8 mouse cellular contexts compared by ENCODE assay signal in genomic region chr4:133649989-133650699, GRCm38 (mm10). TPM values are rescaled to one million over a fixed set of nuclear protein-coding genes. Genes with fewer than 3 reads are reported as not detected.
DNase-seq lines count a peak whose midpoint lies in the region; ATAC-seq and TF ChIP-seq lines count a peak whose summit lies in the region.

Zdhhc18 (minus strand) TSS chr4:133650154.

- no peaks in the 10 kb centered on the region for H3K36me3 ChIP-seq in testis, adult 2 months (ENCODE audit: control insufficient read depth, insufficient read depth, low read length)

- TF ChIP-seq POLR2A in testis, adult 2 months (IDR thresholded peaks at IDR 0.05; ENCODE audit: control insufficient read depth, low read depth, low read length), result peak; percentile 26; the same call in 1 of the 2 replicates
- no peak for TF ChIP-seq POLR2A in cortical plate, adult 2 months (IDR thresholded peaks at IDR 0.05; ENCODE audit: extremely low read depth, insufficient read depth, low read length)

- H3K4me3 ChIP-seq in testis, adult 2 months (ENCODE audit: control insufficient read depth, low read depth, low read length), result peak within 1 kb of the TSS; percentile 39
- peak within 1 kb of the TSS; percentile 39 for H3K4me3 ChIP-seq in cortical plate, adult 2 months (ENCODE audit: insufficient read depth, low read length)

- peak within 1 kb of the TSS; percentile 56; the same call in 1 of the 2 replicates for H3K27ac ChIP-seq in testis, adult 2 months (ENCODE audit: control insufficient read depth, insufficient read depth, low read depth, low read length)
- no peak within 1 kb of the TSS for H3K27ac ChIP-seq in cortical plate, adult 2 months (ENCODE audit: insufficient read depth, low read length)

- peaks cover 2% of the 10 kb centered on the region for H3K4me1 ChIP-seq in testis, adult 2 months (ENCODE audit: control insufficient read depth, insufficient read depth, low read length)
- H3K4me1 ChIP-seq in cortical plate, adult 2 months (ENCODE audit: control insufficient read depth, insufficient read depth, low read length), result no peaks in the 10 kb centered on the region

- peak; percentile 80; the same call in 1 of the 2 replicates for TF ChIP-seq CTCF in testis, adult 2 months (IDR thresholded peaks at IDR 0.05; ENCODE audit: control insufficient read depth, insufficient read depth, insufficient replicate concordance, low read depth, low read length)
- peak; percentile 77 for TF ChIP-seq CTCF in cortical plate, adult 2 months (IDR thresholded peaks at IDR 0.05; ENCODE audit: extremely low read depth, insufficient read depth, low read length)

- H3K27me3 ChIP-seq in testis, adult 2 months (ENCODE audit: control insufficient read depth, insufficient read depth, low read length), result no peaks in the 10 kb centered on the region

- peak; percentile 86 for ATAC-seq in megakaryocyte-erythroid progenitor cell, adult 5-6 weeks (replicated peaks; ENCODE audit: low FRiP score, low TSS enrichment, poor library complexity, severe bottlenecking)

- intact Hi-C loops in gastrocnemius, postnatal 14 days (cut with DNase I; ENCODE audit: low total_unique reads), result loop anchor here (5.0 kb wide), 1 partner anchor 53 kb away; no protein-coding TSS in a partner anchor
- intact Hi-C loops in left cerebral cortex, postnatal 25 days (cut with DNase I), result loop anchor here (1.0 kb wide), 1 partner anchor 58 kb away; no protein-coding TSS in a partner anchor

- no peak for DNase-seq in testis, postnatal 14 days (ENCODE audit: low spot score)
- peak; percentile 78 for DNase-seq in gastrocnemius, postnatal 14 days
- DNase-seq in induced T-regulatory cell, adult 2 months (ENCODE audit: low read depth), result peak; percentile 95
- DNase-seq in left cerebral cortex, postnatal 25 days (ENCODE audit: low spot score in 2 of 2), result peak; percentile 70 to 76
- peak; percentile 53 for DNase-seq in skeletal muscle tissue, adult 2 months (ENCODE audit: low read depth, low spot score)

RNA-seq across cellular contexts. Expression of gene Zdhhc18, which starts in this region (rescaled TPM):
- 4.2 and 4.5 TPM in 2 replicates for polyA plus RNA-seq in testis, adult 2 months (2012; rRNA removed)
- polyA plus RNA-seq in cortical plate, adult 2 months (2012; rRNA removed), result 36.8 and 38.4 TPM in 2 replicates
- 10 to 100 TPM; 18.2 to 26.4 TPM for total RNA-seq in gastrocnemius, postnatal 14 days (2021)
- 10 to 100 TPM; 30.9 to 40.6 TPM for total RNA-seq in left cerebral cortex, postnatal 25 days (2021)
- total RNA-seq in megakaryocyte-erythroid progenitor cell, adult 5-6 weeks (2014; fragmentation: Nextera tagmentation), result 16.2 and 24.1 TPM in 2 replicates
- 5.0 and 8.1 TPM in 2 replicates for total RNA-seq in megakaryocyte-erythroid progenitor cell, adult 5-6 weeks (2017)
